Mouse (Mus musculus): ENCODE results near the gene Sidt2.

The Sidt2 gene

GRCm38 (mm10) chr9:45917041-45917934 lies 37.8 kb downstream of the Sidt2 start:
- no peak for DNase-seq (ENCODE audit: low read depth in 2 of 2, low spot score in 2 of 2)

- no peak for DNase-seq (ENCODE audit: low read depth in 2 of 2, low spot score in 2 of 2)
Observed at GRCm38 (mm10) chr9:45915659-45916058, 39.4 kb downstream of the Sidt2 start.

DNA sequence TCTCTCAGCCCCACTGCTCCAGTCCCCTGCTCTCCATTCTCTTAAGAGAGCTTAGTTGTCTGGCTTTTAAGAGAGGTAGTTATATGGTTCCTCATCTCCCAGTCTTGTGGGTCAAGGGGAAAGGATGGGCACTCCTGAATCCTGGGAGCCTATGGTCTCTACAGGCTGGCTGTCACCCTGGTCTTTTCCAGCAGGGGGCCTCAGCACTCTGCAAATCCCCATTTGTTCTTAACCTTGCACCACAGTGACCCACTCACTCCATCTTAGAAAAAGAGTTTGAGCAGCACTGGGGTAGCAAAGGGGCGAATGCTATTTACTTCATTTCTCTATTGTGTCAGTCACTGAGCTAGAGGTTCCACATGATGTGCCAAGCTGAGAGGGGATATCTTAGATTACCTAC lies 43.4 kb downstream of the Sidt2 start:
- DNase-seq (ENCODE audit: low read depth in 2 of 2, low spot score in 2 of 2), result peak; percentile 47 to 49

DNA sequence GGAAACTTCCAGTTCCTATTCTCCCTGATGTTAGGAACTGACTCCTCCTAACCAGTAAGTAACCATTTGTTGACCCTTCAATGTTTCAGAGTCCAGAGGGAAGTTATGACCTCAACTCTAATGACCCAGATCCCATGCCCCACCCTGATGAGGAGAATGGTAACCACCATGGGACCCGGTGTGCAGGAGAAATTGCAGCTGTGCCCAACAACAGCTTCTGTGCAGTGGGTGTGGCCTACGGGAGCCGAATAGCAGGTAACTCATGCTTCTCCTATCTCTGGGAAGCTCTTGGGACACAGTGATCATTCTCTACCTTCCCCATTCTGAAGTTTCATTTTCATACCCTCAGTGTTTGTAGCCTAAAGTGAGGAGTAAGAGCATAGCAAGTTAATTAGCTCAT lies 44.1 kb downstream of the Sidt2 start:
- DNase-seq (ENCODE audit: low read depth in 2 of 2, low spot score in 2 of 2), result no peak

GRCm38 (mm10) chr9:45907078-45907428 lies 48.0 kb downstream of the Sidt2 start:
- peak in 1 of 2 experiments; percentile 4 for DNase-seq (ENCODE audit: low read depth in 2 of 2, low spot score in 2 of 2)

- peak; percentile 81 to 83 for DNase-seq (ENCODE audit: low read depth in 2 of 2, low spot score in 2 of 2)
Observed at GRCm38 (mm10) chr9:45906355-45907077, 48.5 kb downstream of the Sidt2 start, which contains the start of the genes Pcsk7 and Rnf214. Pcsk7 (plus strand) TSS chr9:45906497. Rnf214 (minus strand) TSS chr9:45906911.

DNA sequence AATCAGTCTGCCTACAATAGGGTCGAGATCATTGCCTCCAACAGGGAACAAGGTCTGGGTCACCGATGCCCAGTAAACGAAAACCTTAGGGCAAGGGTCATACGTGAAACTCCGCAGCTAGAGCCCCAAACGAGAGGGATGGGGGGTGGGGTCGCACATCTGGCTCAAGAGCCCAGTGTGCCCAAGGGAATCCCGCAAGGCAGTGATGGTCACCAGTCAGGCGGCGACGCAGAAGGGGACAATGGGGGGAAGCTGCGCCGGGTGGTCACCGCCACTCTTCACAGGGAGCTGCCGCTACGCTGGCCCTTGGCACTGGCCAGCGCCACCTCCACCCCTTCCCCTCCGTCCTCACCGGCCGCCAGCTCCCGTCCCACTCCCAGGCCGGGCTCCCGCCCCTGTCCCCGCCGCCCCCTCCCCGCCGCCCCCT lies 49.2 kb downstream of the Sidt2 start:
- no peak for DNase-seq (ENCODE audit: low read depth in 2 of 2, low spot score in 2 of 2)

GRCm38 (mm10) chr9:45905196-45905595 lies 49.9 kb downstream of the Sidt2 start:
- no peak for DNase-seq (ENCODE audit: low read depth in 2 of 2, low spot score in 2 of 2)

- DNase-seq (ENCODE audit: low read depth in 2 of 2, low spot score in 2 of 2), result no peak
Observed at GRCm38 (mm10) chr9:45893681-45894080, 61.4 kb downstream of the Sidt2 start.

Measured in CD8-positive naive resting alpha-beta T cell, adult 2 months (primary cell).